Mouse (Mus musculus): ENCODE measurements around the gene Klra7.
"Not testable (repeated sequence)": the region's sequence is repeated elsewhere in the genome, so short reads cannot be mapped to it uniquely, and the experiment has no call there.

Gene Klra7

DNA sequence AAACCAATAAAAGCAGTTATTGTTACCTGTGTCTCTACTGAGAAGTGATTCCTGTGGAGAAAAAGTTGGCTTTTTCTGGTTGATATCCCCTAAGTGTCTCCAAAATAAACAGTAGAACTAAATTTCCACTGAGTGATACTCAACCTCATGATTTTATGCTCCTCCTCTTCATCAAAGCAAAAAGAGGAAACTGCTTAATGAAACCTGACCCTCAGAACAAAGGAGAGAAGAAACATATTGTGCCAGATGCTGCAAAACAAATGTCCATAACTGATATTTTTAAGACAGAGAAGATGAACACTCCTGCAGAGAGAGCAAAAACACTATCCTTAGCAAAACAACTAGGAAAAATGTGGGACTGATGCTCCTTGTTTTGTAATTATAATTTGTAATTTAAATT, at the start of gene Klra7:
Gene Klra7, minus strand, starts transcription at position 101 of the 400 bp plus-strand sequence.
- DNase-seq: no peak

DNA sequence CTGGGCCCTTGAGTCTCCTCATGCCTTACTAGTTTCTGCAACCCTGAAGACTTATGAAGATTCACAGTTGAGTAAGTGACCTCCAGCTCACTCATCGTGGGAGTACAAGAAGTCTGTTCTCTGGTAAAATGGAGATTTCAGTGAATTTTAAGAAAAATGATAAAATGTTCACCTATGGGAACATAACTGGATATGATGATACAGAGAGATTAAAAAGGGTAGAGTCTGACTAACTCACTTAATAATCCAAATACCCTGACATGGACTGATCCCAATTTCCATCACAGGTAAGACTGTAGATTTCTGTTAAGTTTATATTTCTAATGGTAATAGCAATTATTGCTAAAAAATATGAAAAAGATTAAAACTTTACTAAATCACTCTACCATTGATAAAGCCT, 48.7 kb upstream of the Klra7 start, which contains the start of gene Klra10:
Gene Klra10, minus strand, starts transcription at position 101 of the 400 bp plus-strand sequence.
- DNase-seq: not testable (repeated sequence)

DNA sequence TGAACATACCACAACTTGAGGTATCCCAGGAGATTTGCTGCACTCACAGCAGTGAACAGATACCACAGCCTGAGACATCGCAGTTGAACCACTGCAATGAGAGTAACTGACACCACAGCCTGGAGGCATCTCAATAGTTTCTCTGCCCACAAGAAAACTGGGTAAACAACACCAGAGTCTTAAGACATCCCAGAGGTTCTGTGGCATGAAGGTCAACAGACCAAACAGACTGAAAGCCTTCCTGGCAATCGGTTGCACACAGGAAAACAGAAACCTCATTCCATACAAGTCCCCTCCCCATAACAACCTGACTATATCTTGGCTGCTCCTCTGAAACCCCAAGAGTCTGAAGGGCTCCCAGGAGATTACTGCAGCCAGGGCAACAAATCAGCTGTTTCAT, 22.2 kb upstream of the Klra7 start:
- DNase-seq: no peak

DNA sequence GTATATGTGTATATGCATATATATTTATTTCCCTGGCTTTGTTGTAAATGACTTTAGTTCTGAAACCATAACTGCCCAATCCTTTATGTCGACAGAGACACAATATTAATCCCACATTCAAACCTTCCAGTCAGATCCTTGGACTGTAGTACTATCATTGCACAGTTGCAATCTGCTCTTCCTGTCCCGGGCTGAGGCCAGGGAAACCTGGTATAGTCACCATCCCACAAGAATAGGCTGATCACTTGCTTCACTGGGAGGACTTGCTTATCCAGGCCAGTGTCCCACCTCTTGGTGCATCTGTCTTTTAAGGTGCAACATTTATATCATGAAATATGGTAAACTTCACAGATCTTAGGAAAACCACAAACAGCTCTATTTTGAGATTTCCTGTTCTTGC, 4.4 kb upstream of the Klra7 start:
- DNase-seq: no peak

DNA sequence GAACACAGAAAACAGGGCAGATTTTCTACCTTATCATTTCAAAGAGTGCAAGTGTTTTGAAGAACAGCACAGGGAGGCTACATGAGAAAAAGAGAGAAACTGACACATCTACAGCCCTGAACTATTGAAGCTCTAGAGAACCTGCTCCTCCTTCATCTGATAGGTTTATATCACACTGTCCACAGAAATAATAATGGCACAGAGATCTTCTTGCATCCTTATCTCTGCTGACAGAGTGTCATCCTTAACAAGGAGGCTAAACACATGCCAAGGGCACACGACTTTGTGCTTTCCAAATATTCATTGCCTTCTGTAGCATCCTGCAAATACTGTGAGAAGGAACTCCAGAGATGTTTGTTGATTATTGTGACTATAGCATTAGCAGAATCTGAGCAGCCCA, 3.5 kb upstream of the Klra7 start:
- DNase-seq: no peak

DNA sequence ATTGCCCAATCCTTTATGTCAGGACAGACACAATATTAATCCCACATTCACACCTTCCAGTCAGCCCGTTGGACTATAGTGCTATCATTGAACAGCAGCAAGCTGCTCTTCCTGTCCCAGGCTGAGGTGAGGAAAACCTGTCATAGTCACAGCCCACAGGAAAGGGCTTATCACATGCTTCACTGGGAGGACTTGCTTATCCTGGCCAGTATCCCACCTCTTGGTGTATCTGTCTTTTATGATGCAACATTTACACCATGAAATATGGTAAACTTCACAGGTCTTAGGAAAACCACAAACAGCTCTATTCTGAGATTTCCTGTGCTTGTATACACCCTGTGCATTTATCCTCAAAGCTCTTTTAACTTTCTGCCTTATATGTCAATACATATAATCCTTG, 35.7 kb downstream of the Klra7 start:
- DNase-seq: not testable (repeated sequence)

DNA sequence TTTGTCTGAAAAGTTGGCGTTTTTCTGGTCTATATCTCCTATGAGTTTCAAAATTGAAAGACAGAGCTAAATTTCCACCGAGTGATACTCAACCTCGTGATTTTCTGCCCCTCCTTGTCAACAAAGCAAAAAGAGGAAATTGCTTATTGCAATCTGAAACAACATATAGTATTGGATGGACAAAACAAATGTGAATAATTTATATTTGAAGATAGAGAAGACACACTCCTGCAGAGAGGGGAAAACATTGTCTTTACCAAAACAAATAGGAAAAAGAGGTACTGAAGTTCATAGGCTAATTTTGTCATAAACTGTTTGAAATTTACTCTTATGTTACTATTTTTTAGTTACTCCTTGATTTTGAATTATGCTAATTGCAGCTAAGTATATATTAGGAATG, 40.1 kb downstream of the Klra7 start, which contains the start of gene Klra9:
Gene Klra9, minus strand, starts transcription at position 101 of the 400 bp plus-strand sequence.
- DNase-seq: not testable (repeated sequence)
